Mouse (Mus musculus): ENCODE results near the gene Phactr1. TPM values are rescaled to one million over a fixed set of nuclear protein-coding genes. Genes with fewer than 3 reads are reported as not detected.

The Phactr1 gene
- polyA plus RNA-seq, 1 experiment from 2014 or later, result 12.6 TPM

GRCm38 (mm10) chr13:42973961-42974360, 293.5 kb downstream of the Phactr1 start:
- H3K4me3 ChIP-seq (ENCODE audit: low read depth, low read length), result no peak overlapping the region
- ATAC-seq (replicated peaks; ENCODE audit: insufficient number of reproducible peaks, low FRiP score, low TSS enrichment, low read depth) (no peak), DNase-seq (ENCODE audit: low spot score) (no peak)
- no peaks in the 10 kb centered on the region for H3K36me3 ChIP-seq (replicated peaks; ENCODE audit: control insufficient read depth, insufficient read depth, low read depth, low read length)
- H3K4me2 ChIP-seq (ENCODE audit: low read depth, low read length), result no peak overlapping the region
- WGBS, result 90% methylated on average over 2 of the region's 2 CpGs
- no peak overlapping the region for H3K9ac ChIP-seq (replicated peaks; ENCODE audit: low read length)
- H3K27ac ChIP-seq (replicated peaks; ENCODE audit: low read depth, low read length), result no peak overlapping the region
- H3K9me3 ChIP-seq (replicated peaks; ENCODE audit: control insufficient read depth, low read length), result no peaks in the 10 kb centered on the region
- no peaks in the 10 kb centered on the region for H3K27me3 ChIP-seq (ENCODE audit: control insufficient read depth, insufficient read depth, low read length)
- no peaks in the 10 kb centered on the region for H3K4me1 ChIP-seq (ENCODE audit: control insufficient read depth, insufficient read depth, low read length)

GRCm38 (mm10) chr13:42974506-42974905, 294.1 kb downstream of the Phactr1 start:
- H3K36me3 ChIP-seq (replicated peaks; ENCODE audit: control insufficient read depth, insufficient read depth, low read depth, low read length), result no peaks in the 10 kb centered on the region
- ATAC-seq (replicated peaks; ENCODE audit: insufficient number of reproducible peaks, low FRiP score, low TSS enrichment, low read depth), result no peak
- no peaks in the 10 kb centered on the region for H3K4me1 ChIP-seq (ENCODE audit: control insufficient read depth, insufficient read depth, low read length)
- H3K9me3 ChIP-seq (replicated peaks; ENCODE audit: control insufficient read depth, low read length), result no peaks in the 10 kb centered on the region
- H3K9ac ChIP-seq (replicated peaks; ENCODE audit: low read length), result no peak overlapping the region
- no peak overlapping the region for H3K27ac ChIP-seq (replicated peaks; ENCODE audit: low read depth, low read length)
- 95% methylated on average over 2 of the region's 2 CpGs for WGBS
- no peak overlapping the region for H3K4me3 ChIP-seq (ENCODE audit: low read depth, low read length)
- no peak overlapping the region for H3K4me2 ChIP-seq (ENCODE audit: low read depth, low read length)
- no peak for DNase-seq (ENCODE audit: low spot score)
- no peaks in the 10 kb centered on the region for H3K27me3 ChIP-seq (ENCODE audit: control insufficient read depth, insufficient read depth, low read length)

GRCm38 (mm10) chr13:42976144-42976543, 295.7 kb downstream of the Phactr1 start:
- H3K4me1 ChIP-seq (ENCODE audit: control insufficient read depth, insufficient read depth, low read length), result no peaks in the 10 kb centered on the region
- H3K4me3 ChIP-seq (ENCODE audit: low read depth, low read length), result no peak overlapping the region
- H3K27ac ChIP-seq (replicated peaks; ENCODE audit: low read depth, low read length), result no peak overlapping the region
- 80% methylated on average over 3 of the region's 3 CpGs for WGBS
- H3K4me2 ChIP-seq (ENCODE audit: low read depth, low read length), result no peak overlapping the region
- no peaks in the 10 kb centered on the region for H3K9me3 ChIP-seq (replicated peaks; ENCODE audit: control insufficient read depth, low read length)
- no peak for DNase-seq (ENCODE audit: low spot score)
- H3K27me3 ChIP-seq (ENCODE audit: control insufficient read depth, insufficient read depth, low read length), result no peaks in the 10 kb centered on the region
- no peak overlapping the region for H3K9ac ChIP-seq (replicated peaks; ENCODE audit: low read length)
- ATAC-seq (replicated peaks; ENCODE audit: insufficient number of reproducible peaks, low FRiP score, low TSS enrichment, low read depth), result no peak
- no peaks in the 10 kb centered on the region for H3K36me3 ChIP-seq (replicated peaks; ENCODE audit: control insufficient read depth, insufficient read depth, low read depth, low read length)

- Histone ChIP-seq H3K27ac (replicated peaks; ENCODE audit: low read depth, low read length) (no peak overlapping the region), H3K4me3 (ENCODE audit: low read depth, low read length) (no peak overlapping the region), H3K9ac (replicated peaks; ENCODE audit: low read length) (no peak overlapping the region), H3K9me3 (replicated peaks; ENCODE audit: control insufficient read depth, low read length) (no peaks in the 10 kb centered on the region), H3K36me3 (replicated peaks; ENCODE audit: control insufficient read depth, insufficient read depth, low read depth, low read length) (no peaks in the 10 kb centered on the region), H3K27me3 (ENCODE audit: control insufficient read depth, insufficient read depth, low read length) (no peaks in the 10 kb centered on the region), H3K4me1 (ENCODE audit: control insufficient read depth, insufficient read depth, low read length) (no peaks in the 10 kb centered on the region), H3K4me2 (ENCODE audit: low read depth, low read length) (no peak overlapping the region)
- DNase-seq (ENCODE audit: low spot score), result no peak
- no peak for ATAC-seq (replicated peaks; ENCODE audit: insufficient number of reproducible peaks, low FRiP score, low TSS enrichment, low read depth)
- 73% methylated on average over 5 of the region's 5 CpGs for WGBS
Measured at GRCm38 (mm10) chr13:42976967-42977366, 296.5 kb downstream of the Phactr1 start.

- no peaks in the 10 kb centered on the region for H3K4me1 ChIP-seq (ENCODE audit: control insufficient read depth, insufficient read depth, low read length)
- ATAC-seq (replicated peaks; ENCODE audit: insufficient number of reproducible peaks, low FRiP score, low TSS enrichment, low read depth), result no peak
- H3K4me3 ChIP-seq (ENCODE audit: low read depth, low read length), result no peak overlapping the region
- H3K27ac ChIP-seq (replicated peaks; ENCODE audit: low read depth, low read length), result no peak overlapping the region
- H3K27me3 ChIP-seq (ENCODE audit: control insufficient read depth, insufficient read depth, low read length), result no peaks in the 10 kb centered on the region
- no peaks in the 10 kb centered on the region for H3K36me3 ChIP-seq (replicated peaks; ENCODE audit: control insufficient read depth, insufficient read depth, low read depth, low read length)
- H3K9ac ChIP-seq (replicated peaks; ENCODE audit: low read length), result no peak overlapping the region
- WGBS, result 84% methylated on average over 4 of the region's 4 CpGs
- DNase-seq (ENCODE audit: low spot score), result no peak
- H3K9me3 ChIP-seq (replicated peaks; ENCODE audit: control insufficient read depth, low read length), result no peaks in the 10 kb centered on the region
- H3K4me2 ChIP-seq (ENCODE audit: low read depth, low read length), result no peak overlapping the region
Measured at GRCm38 (mm10) chr13:42980581-42980980, 300.2 kb downstream of the Phactr1 start.

GRCm38 (mm10) chr13:42982646-42983045, 302.2 kb downstream of the Phactr1 start:
- H3K9me3 ChIP-seq (replicated peaks; ENCODE audit: control insufficient read depth, low read length), result no peaks in the 10 kb centered on the region
- ATAC-seq (replicated peaks; ENCODE audit: insufficient number of reproducible peaks, low FRiP score, low TSS enrichment, low read depth), result no peak
- no peak overlapping the region for H3K9ac ChIP-seq (replicated peaks; ENCODE audit: low read length)
- H3K4me2 ChIP-seq (ENCODE audit: low read depth, low read length), result no peak overlapping the region
- H3K36me3 ChIP-seq (replicated peaks; ENCODE audit: control insufficient read depth, insufficient read depth, low read depth, low read length), result no peaks in the 10 kb centered on the region
- no peaks in the 10 kb centered on the region for H3K27me3 ChIP-seq (ENCODE audit: control insufficient read depth, insufficient read depth, low read length)
- H3K27ac ChIP-seq (replicated peaks; ENCODE audit: low read depth, low read length), result no peak overlapping the region
- 84% methylated on average over 9 of the region's 9 CpGs for WGBS
- DNase-seq (ENCODE audit: low spot score), result no peak
- H3K4me3 ChIP-seq (ENCODE audit: low read depth, low read length), result no peak overlapping the region
- no peaks in the 10 kb centered on the region for H3K4me1 ChIP-seq (ENCODE audit: control insufficient read depth, insufficient read depth, low read length)

- H3K27ac ChIP-seq (replicated peaks; ENCODE audit: low read depth, low read length), result no peak overlapping the region
- no peak for DNase-seq (ENCODE audit: low spot score)
- ATAC-seq (replicated peaks; ENCODE audit: insufficient number of reproducible peaks, low FRiP score, low TSS enrichment, low read depth), result no peak
- no peaks in the 10 kb centered on the region for H3K36me3 ChIP-seq (replicated peaks; ENCODE audit: control insufficient read depth, insufficient read depth, low read depth, low read length)
- H3K4me2 ChIP-seq (ENCODE audit: low read depth, low read length), result no peak overlapping the region
- no peaks in the 10 kb centered on the region for H3K9me3 ChIP-seq (replicated peaks; ENCODE audit: control insufficient read depth, low read length)
- H3K9ac ChIP-seq (replicated peaks; ENCODE audit: low read length), result no peak overlapping the region
- H3K4me1 ChIP-seq (ENCODE audit: control insufficient read depth, insufficient read depth, low read length), result no peaks in the 10 kb centered on the region
- no peak overlapping the region for H3K4me3 ChIP-seq (ENCODE audit: low read depth, low read length)
- 80% methylated on average over 7 of the region's 7 CpGs for WGBS
- H3K27me3 ChIP-seq (ENCODE audit: control insufficient read depth, insufficient read depth, low read length), result no peaks in the 10 kb centered on the region
Measured at GRCm38 (mm10) chr13:42985806-42986205, 305.4 kb downstream of the Phactr1 start.

GRCm38 (mm10) chr13:42987931-42988579, 307.6 kb downstream of the Phactr1 start:
- Histone ChIP-seq H3K4me1 (ENCODE audit: control insufficient read depth, insufficient read depth, low read length) (no peaks in the 10 kb centered on the region), H3K9me3 (replicated peaks; ENCODE audit: control insufficient read depth, low read length) (no peaks in the 10 kb centered on the region), H3K9ac (replicated peaks; ENCODE audit: low read length) (no peak overlapping the region), H3K36me3 (replicated peaks; ENCODE audit: control insufficient read depth, insufficient read depth, low read depth, low read length) (no peaks in the 10 kb centered on the region), H3K27ac (replicated peaks; ENCODE audit: low read depth, low read length) (no peak overlapping the region), H3K4me2 (ENCODE audit: low read depth, low read length) (no peak overlapping the region), H3K4me3 (ENCODE audit: low read depth, low read length) (no peak overlapping the region), H3K27me3 (ENCODE audit: control insufficient read depth, insufficient read depth, low read length) (no peaks in the 10 kb centered on the region)
- 73% methylated on average over 5 of the region's 5 CpGs for WGBS
- DNase-seq (ENCODE audit: low spot score), result no peak
- ATAC-seq (replicated peaks; ENCODE audit: insufficient number of reproducible peaks, low FRiP score, low TSS enrichment, low read depth), result no peak

Measured in embryonic facial prominence, embryonic 11.5 days (tissue).